Mouse (Mus musculus): ENCODE results near the gene Cbx1.

DNA sequence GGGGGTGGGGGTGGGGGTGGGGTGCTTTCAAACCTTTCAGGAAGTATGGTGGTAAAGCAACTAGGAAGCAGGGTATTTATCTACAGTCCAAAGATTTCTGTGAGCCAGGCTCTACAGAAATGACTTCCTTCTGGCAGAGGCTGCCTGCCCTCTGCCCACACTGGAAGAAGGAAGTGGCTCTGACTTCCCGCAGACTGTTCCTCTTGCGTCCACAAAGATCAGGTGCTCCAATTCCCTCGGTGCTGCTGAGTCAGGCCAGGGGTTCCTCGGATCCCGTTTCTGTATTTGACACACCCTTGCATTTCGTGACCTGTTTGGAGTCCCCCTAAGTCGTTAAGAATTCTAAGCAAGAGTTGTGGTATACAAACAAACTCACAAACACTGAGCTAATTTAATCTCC is 23.3 kb upstream of the Cbx1 start:
- TF ChIP-seq CTCF (IDR thresholded peaks at IDR 0.05; ENCODE audit: borderline replicate concordance, control insufficient read depth, extremely low read depth, insufficient read depth, low read length, poor library complexity) (no peak), POLR2A (IDR thresholded peaks at IDR 0.05; ENCODE audit: control insufficient read depth, extremely low read depth, insufficient read depth, low read length, poor library complexity) (no peak)

Measured in thymus, adult 2 months (tissue).